Mouse (Mus musculus) adrenal gland, postnatal 4 days (tissue): ENCODE measurements around the gene Kcnk5. TPM values are rescaled to one million over a fixed set of nuclear protein-coding genes. Genes with fewer than 3 reads are reported as not detected.

Experiments
- DNase-seq, 2 experiments: peaks; one replicate each; pipeline ENCODE4 v3.0.0; 2021 to 2022; ENCODE audit warnings: low spot score in 2 of 2, mixed read lengths in 2 of 2
- total RNA-seq, 2 experiments: library from RNA; stranded (reverse); gene quantifications; 2 replicates each; pipeline ENCODE4 v1.2.3; 2021

Kcnk5 gene
- total RNA-seq, 2 experiments from 2014 or later = 5.8 to 7.3 TPM

GRCm38 (mm10) chr14:20169251-20169650 is 12.4 kb downstream of the Kcnk5 start:
- DNase-seq = no peak

DNA sequence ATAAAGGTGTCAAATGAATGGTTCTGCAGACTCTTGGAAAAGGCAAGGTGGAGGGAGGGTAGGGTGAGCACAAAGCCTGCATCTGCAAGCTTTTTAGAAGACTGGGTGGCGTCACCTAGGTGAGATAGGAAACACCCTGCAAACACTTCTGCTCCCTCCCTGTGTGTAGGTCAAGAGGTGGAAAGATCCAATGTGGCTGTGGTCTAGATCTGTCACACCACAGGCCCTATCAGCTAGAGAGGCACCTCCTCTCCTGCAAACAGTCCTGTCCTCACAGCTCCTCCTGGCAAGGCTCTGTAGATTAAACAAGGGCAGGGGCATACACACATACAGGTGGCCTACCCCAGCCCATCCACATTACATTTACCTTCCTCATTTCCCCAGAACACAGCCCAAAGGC is 13.1 kb downstream of the Kcnk5 start:
- DNase-seq = no peak

DNA sequence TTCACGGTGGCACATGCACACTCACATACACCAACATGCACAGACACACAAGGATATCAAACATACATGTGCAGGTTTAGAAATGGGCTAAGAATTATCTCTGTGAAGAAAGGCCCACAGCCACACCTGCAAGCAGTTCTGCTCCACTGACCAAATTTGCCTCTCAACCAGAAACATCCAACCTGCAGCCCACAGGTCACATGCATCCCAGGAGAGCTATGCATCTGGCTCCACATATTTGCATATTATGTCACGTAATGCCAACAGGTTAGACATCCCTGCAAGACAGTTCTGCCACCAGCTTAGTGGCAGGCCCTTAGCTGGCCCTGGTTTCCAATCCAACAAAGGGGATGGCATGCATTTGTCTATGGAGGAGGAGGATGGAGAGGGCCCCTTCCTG is 13.6 kb downstream of the Kcnk5 start:
- DNase-seq = no peak

DNA sequence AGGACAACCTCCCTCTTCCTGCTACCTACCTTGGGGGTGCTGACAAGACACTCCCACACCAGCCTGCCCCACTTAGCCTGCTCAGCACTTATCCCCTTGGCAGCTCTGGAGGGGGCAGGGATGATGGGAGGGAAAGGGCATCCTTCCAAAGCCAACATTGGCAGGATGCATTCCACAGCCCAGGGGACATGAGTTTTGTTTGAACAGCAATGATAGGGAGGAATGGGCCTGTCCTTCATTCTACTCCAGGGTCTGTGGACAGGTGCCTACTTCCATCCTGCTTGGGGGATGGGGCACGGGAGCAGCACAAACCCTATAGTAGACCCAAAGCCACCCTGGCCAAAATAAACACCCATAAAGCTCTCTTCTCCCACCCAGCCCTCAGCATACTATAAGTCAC is 16.2 kb downstream of the Kcnk5 start:
- DNase-seq = no peak

DNA sequence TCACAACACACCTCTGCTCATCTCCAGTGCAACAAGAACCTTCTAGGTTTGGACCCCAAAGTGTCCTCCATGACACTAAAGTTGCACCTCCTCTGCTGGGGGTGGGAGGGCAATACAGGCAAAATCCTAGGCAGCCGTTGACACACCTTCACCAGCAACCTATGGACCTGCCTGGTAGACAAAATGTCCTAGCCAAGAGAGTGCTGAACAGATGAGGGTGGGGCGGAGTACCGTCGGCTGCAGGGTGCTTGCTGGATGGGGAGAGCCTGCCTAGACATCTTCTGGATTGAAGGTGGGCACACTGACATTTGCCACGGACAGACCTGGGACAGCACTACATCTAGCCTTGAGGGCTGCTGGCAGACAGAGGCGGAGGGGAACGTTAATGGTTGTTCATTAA is 17.2 kb downstream of the Kcnk5 start:
- DNase-seq = no peak

DNA sequence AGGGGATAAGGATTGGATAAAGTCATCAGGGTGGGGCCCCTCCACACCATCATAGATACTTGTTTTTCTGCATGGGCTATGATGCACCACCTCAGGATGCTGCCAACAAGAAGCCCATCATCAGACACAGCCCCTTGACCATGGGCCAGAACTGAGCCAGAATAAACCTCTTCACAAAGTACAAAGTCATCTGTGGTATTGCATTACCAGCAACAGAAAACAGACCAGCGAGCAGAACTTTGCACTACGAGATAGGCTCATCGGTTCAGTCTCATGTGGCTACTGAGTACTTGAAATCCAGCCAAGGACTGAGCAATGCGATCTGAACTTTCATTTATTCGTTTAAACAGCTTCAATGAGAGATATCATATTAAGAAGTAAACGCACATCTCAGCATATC is 18.9 kb downstream of the Kcnk5 start:
- no peak for DNase-seq

- DNase-seq = no peak
Observed at GRCm38 (mm10) chr14:20158727-20159681, 22.6 kb downstream of the Kcnk5 start.

GRCm38 (mm10) chr14:20157595-20157994 is 24.0 kb downstream of the Kcnk5 start:
- DNase-seq = no peak

GRCm38 (mm10) chr14:20155718-20156117 is 25.9 kb downstream of the Kcnk5 start:
- DNase-seq = no peak

- DNase-seq = no peak
Observed at GRCm38 (mm10) chr14:20154937-20155336, 26.7 kb downstream of the Kcnk5 start.

DNA sequence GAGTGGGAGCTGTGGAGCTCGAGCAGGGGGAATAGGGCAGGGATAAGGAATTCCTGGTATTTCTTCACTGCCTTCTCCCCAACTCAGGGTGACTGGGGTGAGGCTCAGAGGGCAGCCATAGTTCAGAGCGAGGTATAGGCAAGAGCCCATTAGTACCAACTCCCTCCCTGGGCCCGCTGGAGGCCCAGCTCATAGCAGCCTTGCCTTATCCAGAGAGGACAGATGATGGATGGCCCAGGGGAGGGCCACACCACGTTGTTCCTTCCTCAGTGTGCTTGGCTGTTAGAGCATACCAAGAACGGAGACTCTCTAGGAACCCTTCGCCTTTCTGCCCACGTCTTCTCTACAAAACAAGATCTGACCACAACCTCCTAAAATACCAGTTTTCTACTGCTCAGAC is 27.4 kb downstream of the Kcnk5 start:
- no peak for DNase-seq

DNA sequence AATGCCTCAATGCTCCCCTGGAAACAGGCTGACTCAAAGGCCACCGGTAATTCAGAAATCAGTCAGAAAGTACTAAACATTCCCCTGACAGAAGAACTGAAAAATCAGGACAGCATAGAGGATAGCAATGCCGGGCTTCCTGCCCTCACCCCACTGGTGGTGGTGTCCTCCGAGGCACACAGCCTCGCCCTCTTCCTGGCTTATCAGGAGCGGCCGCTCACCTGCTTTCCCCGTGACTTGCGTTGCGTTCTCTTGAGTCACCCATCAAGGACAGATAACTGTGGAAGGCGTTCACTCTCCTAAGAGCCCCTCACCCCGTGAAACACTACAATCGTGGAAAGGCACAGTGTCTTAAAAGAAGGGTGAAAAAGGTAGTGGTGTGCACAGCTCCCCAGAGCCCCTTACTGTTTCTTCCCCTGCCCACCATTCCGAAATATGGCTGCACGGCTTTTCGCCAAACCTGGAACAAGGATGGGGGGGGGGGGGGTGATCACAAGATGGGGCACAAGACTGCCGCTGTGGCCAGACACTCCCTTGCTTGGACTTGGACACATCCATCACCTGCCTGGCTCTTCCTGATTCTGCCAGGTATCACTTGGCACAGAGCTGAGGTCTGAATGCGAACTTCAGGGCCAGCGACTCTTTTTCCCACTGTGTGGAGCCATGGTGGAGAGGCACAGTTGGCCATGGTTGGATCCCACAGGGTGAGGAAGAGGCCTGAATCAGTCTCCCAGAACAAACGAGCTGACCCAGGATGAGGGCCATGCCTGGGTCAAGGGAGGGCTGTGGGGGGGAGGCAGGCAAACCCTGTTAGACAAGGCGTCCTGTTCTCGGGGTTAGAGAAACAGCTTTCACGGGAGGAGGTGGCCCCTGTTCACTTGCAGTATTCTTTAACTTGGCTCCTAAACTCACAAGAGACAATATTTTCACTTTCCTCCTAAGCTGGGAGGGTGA is 32.2 kb downstream of the Kcnk5 start:
- DNase-seq = no peak

GRCm38 (mm10) chr14:20148514-20148913 is 33.1 kb downstream of the Kcnk5 start:
- DNase-seq = no peak

DNA sequence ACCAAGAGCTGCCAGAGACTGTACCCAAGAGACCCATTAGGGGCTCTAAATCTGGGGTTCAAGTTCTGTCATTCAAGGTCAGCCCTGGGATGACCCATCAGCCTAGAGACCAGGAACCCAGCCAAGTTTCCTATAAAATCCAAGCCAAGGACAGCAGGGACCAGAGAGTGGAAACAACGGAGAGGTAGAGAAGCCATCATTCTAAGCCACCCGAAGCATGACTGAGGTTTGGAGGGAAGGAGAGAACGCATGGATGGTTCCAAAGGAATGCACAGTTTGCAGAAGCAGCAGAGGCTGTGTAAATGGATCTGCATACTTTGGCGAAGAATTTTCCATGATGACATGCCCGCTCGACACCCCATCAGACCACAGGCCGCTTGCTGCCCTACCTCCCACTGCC is 33.8 kb downstream of the Kcnk5 start:
- no peak for DNase-seq

- no peak for DNase-seq
Observed at GRCm38 (mm10) chr14:20144093-20144492, 37.5 kb downstream of the Kcnk5 start.

DNA sequence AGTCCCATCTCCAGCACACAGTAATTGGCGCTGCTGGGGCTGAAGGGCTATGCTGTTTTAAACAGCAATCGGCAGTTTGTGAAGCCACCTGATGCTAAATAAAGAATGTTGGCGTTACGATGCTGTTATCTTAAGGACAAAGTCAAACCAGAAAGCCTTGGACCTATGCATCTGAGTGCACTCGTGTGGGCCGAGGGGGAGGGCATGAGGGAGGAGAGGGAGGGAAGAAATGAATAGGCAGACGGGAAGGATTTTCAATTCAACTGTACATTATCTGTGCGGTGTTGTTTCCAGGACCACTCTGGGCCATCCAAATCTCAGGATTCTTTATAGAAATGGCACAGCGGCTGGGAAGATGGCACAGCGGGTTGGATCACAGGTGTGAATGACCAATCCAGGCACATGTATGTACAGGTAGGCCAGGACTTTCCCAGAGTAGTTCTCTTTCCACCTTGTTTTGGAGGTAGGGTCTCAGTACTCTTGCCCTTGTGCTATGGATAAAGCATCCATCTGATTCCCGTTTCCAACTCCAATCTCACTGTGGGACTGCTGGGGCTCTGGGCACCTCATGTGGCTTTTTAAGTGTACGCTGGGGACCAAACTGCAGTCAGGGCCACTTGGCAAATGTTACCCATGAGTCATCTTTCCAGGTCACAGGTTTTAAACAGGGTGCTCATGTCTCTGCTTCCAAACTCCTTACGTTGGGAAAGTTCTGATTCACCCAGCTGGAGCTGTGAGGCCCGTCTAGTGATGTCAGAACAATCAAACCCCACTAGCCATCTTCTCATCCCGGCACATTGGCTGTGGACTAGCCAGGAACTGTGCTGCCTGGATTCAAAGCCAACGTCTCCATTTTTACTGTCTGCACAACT is 42.9 kb downstream of the Kcnk5 start, which contains the start of gene Saysd1:
Gene Saysd1, minus strand, starts transcription at position 51 of the 872 bp plus-strand sequence.
- DNase-seq = no peak

- DNase-seq = no peak
Observed at GRCm38 (mm10) chr14:20134965-20135671, 46.5 kb downstream of the Kcnk5 start.

DNA sequence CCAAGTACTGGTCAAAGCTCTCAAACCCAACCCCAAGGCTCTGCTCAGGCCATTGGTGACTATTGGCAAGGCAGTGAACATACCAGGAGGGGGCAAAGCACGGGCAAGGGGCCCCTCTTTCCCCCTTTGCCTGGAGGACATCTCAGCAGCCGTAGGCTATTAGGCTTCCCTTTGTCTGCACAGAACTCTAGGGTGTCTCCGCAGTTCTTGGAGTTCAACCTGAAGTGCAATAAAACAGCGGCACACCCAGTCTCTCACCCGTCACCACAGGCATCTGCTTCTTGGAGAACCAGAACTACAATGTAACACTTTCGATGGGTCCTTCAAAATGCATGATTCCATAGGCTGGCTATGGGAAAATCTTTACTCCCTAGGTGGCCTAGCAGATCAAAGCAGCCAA is 53.4 kb downstream of the Kcnk5 start:
- no peak for DNase-seq

- DNase-seq = no peak
Observed at GRCm38 (mm10) chr14:20127406-20128087, 54.1 kb downstream of the Kcnk5 start.

DNA sequence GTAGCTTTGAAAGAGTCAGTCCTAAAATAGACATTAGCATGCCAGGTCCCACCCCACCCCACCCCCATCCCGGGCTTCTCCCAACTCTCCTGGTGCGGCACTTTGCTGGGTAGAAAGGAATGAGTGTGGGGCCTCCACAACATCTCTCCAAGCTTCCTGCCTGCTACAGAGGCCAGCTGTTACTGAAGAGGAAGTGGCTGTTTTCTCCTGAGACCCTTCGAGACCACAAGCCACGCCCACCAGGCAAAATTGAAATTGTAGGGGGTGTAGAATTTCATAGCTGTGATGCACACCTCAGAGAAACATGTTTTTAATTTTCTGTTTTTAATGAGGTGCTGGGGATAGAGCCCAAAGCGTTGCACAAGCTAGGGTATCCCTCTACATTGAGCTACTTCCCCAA is 60.7 kb downstream of the Kcnk5 start:
- no peak for DNase-seq
